Mouse (Mus musculus) stomach, embryonic 14.5 days (tissue): ENCODE data around the gene Rad23a. TPM values are rescaled to one million over a fixed set of nuclear protein-coding genes. Genes with fewer than 3 reads are reported as not detected.

Experiments
- ATAC-seq: fragments of 200-750 bp; cut with Nextera tagmentation; 2 replicates; pipeline ENCODE4 v1.8.0; 2017; ENCODE audit warnings: low read depth, moderate TSS enrichment; ENCODE audit not compliant: insufficient number of reproducible peaks, insufficient read depth, low FRiP score
- H3K27ac ChIP-seq: fragments of 300-500 bp; sonication (generic); 2 replicates; pipeline ENCODE4 v1.5.1; 2014; ENCODE audit warnings: mild to moderate bottlenecking, low read length, moderate library complexity, mixed read lengths
- H3K27me3 ChIP-seq: fragments of 300-500 bp; sonication (generic); 2 replicates; pipeline ENCODE4 v1.6.1; 2014; ENCODE audit warnings: low read length, control low read depth, mixed read lengths; ENCODE audit not compliant: control insufficient read depth, insufficient read depth
- H3K36me3 ChIP-seq: fragments of 300-500 bp; sonication (generic); 2 replicates; pipeline ENCODE4 v1.6.1; 2014; ENCODE audit warnings: mild to moderate bottlenecking, control low read depth, low read length, moderate library complexity, mixed read lengths; ENCODE audit not compliant: control insufficient read depth, insufficient read depth
- H3K4me1 ChIP-seq: fragments of 300-500 bp; sonication (generic); 2 replicates; pipeline ENCODE4 v1.6.1; 2014; ENCODE audit warnings: low read length, control low read depth, mixed read lengths; ENCODE audit not compliant: control insufficient read depth, insufficient read depth
- H3K4me2 ChIP-seq: fragments of 300-500 bp; sonication (generic); replicated peaks from 2 replicates; pipeline ENCODE4 v1.6.1; 2014; ENCODE audit warnings: low read depth, low read length, control low read depth
- H3K4me3 ChIP-seq: fragments of 300-500 bp; sonication (generic); 2 replicates; pipeline ENCODE4 v1.5.1; 2014; ENCODE audit warnings: low read depth, low read length, control low read depth
- H3K9ac ChIP-seq: fragments of 300-500 bp; sonication (generic); replicated peaks from 2 replicates; pipeline ENCODE4 v1.6.1; 2014; ENCODE audit warnings: low read depth, mild to moderate bottlenecking, control low read depth, low read length, moderate library complexity, mixed read lengths
- H3K9me3 ChIP-seq: fragments of 300-500 bp; sonication (generic); 2 replicates; pipeline ENCODE4 v1.6.1; 2016; ENCODE audit warnings: low read depth, low read length, control low read depth; ENCODE audit not compliant: control insufficient read depth
- WGBS: fragments of 180-500 bp; shearing (Covaris S2); extraction: QIAGEN DNeasy Blood & Tissue Kit; methylation state at CpG from one replicate; pipeline ENCODE4 v1.1.7; 2014; 5-methylcytosine and 5-hydroxymethylcytosine counted together
- polyA plus RNA-seq: library from polyadenylated mRNA; unstranded; fragments of >200 nt; fragmentation: Nextera tagmentation; extraction: Ambion mirVana; gene quantifications from 2 replicates; pipeline ENCODE4 v1.2.1, GENCODE M21; 2014

Gene Rad23a
- polyA plus RNA-seq, 1 experiment from 2014 or later, result 119 TPM

- Histone ChIP-seq H3K4me3 (peak overlapping the region; percentile 24), H3K36me3 (no peaks in the 10 kb centered on the region), H3K9ac (no peak overlapping the region), H3K27me3 (0 out of 2 replicates have a peak, but pooled peaks cover 8% of the 10 kb centered on the region), H3K9me3 (no peaks in the 10 kb centered on the region), H3K4me1 (no peaks in the 10 kb centered on the region), H3K27ac (no peak overlapping the region), H3K4me2 (peak overlapping the region; percentile 50)
- no peak for ATAC-seq
- WGBS, result 23% methylated on average over 10 of the region's 10 CpGs
Observed at GRCm38 (mm10) chr8:84811303-84811702, 29.2 kb downstream of the Rad23a start.

DNA sequence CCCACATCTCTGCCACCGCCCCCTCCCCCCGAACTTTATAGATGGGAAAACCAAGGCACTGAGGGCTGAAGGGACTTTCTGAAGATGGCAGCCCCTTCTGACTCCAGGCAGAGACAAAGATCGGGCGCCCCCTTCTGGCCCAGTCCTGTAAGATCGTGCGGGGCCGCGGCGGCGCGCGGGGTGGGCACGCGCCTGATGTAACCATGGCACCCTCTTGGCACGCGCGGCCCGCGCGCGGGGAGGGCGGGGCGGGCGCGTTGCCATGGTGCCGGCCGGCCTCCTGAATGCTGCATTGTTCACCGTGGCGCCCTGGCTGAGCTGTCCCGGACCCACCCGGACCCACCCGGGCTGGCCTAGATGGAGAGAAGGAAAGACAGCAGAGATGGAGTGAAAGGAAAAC, 29.6 kb downstream of the Rad23a start:
- no peaks in the 10 kb centered on the region for H3K4me1 ChIP-seq
- peak overlapping the region; percentile 50 for H3K4me2 ChIP-seq
- under 1% methylated on average over 32 of the region's 32 CpGs for WGBS
- peak; percentile 84 for ATAC-seq
- H3K9me3 ChIP-seq, result no peaks in the 10 kb centered on the region
- peak overlapping the region; percentile 24 for H3K4me3 ChIP-seq
- no peak overlapping the region for H3K9ac ChIP-seq
- no peak overlapping the region for H3K27ac ChIP-seq
- H3K27me3 ChIP-seq, result 0 out of 2 replicates have a peak, but pooled peaks cover 8% of the 10 kb centered on the region
- H3K36me3 ChIP-seq, result no peaks in the 10 kb centered on the region

DNA sequence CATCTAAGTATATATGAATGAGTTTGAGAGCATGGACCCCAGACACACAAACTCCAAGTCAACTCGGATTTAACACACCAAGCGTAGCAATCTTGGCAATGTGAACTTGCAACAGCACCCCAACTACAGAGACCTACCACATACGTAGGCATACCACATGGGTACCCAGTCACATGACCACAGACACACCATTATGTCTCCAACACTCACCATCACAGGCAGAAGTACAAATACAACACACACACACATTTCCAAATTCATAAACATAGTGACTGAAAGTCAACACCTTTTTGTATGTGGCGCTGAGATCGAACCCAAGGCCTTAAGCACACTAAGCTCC, 30.6 kb downstream of the Rad23a start:
- Histone ChIP-seq H3K4me3 (no peak overlapping the region), H3K27ac (no peak overlapping the region), H3K27me3 (peaks cover 12% of the 10 kb centered on the region; the same call in 1 of the 2 replicates), H3K9ac (no peak overlapping the region), H3K36me3 (no peaks in the 10 kb centered on the region), H3K4me1 (no peaks in the 10 kb centered on the region), H3K4me2 (no peak overlapping the region), H3K9me3 (no peaks in the 10 kb centered on the region)
- 77% methylated on average over 5 of the region's 5 CpGs for WGBS
- ATAC-seq, result no peak

GRCm38 (mm10) chr8:84809109-84809940, 31.1 kb downstream of the Rad23a start:
- Histone ChIP-seq H3K27me3 (peaks cover 13% of the 10 kb centered on the region; the same call in 1 of the 2 replicates), H3K4me1 (no peaks in the 10 kb centered on the region), H3K9ac (no peak overlapping the region), H3K36me3 (no peaks in the 10 kb centered on the region), H3K4me2 (no peak overlapping the region), H3K9me3 (no peaks in the 10 kb centered on the region), H3K4me3 (no peak overlapping the region), H3K27ac (no peak overlapping the region)
- 57% methylated on average over 12 of the region's 12 CpGs for WGBS
- ATAC-seq, result no peak

- Histone ChIP-seq H3K9ac (no peak overlapping the region), H3K27me3 (peaks cover 9% of the 10 kb centered on the region; the same call in 1 of the 2 replicates)
Observed at GRCm38 (mm10) chr8:84806031-84806430, 34.4 kb downstream of the Rad23a start.

DNA sequence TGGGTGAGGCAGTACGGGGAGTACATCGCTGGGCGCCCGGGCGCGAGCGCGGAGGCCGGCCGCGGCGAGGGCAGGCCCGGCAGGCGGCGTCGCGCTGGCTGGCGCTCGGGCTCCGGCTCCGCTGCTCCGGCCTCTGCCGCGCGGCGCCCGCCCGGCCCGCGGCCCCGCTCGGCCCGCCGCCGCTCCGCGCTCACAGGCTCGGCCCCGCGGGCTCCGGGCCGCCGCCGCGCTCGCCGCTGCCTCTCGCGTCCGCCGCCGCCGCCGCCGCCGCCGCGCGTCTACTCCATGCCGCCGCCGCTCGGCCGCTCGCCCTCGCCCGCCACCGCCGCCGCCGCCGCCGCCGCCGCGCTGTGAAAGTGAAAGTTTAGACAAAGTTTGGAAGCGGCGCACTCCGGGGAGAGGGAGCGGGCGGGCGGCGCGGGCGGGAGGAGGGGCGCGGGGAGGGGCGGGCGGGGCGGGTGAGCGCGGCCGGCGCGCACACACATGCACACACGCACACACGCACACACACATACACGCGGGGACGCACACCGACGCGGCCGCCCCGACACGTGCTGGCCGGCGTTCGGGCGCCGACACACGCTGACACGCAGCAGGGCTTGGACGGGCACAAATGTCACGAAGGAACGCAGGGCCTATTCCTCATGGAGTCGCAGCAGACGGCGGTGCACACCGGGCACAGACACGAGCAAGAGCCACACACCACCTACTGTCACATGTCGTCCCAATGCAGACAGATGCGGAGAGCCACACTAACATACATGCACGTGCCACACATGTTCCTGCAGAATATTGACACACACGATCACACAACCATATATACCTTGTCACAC, 40.2 kb downstream of the Rad23a start, which contains the start of gene Nfix:
TSS of gene Nfix (minus strand) at position 346 of the 833 bp plus-strand sequence.
- Histone ChIP-seq H3K9ac (peak within 1 kb of the TSS; percentile 97), H3K36me3 (peaks cover 12% of the 10 kb centered on the region), H3K27ac (peak within 1 kb of the TSS; percentile 27), H3K27me3 (peaks cover 15% of the 10 kb centered on the region), H3K4me1 (peaks cover 15% of the 10 kb centered on the region; the same call in 1 of the 2 replicates), H3K9me3 (no peaks in the 10 kb centered on the region), H3K4me3 (peak within 1 kb of the TSS; percentile 61), H3K4me2 (peak within 1 kb of the TSS; percentile 83)
- ATAC-seq, result peak; percentile 43; the same call in 1 of the 2 replicates
- WGBS, result 1% methylated on average over 59 of the region's 125 CpGs

More at GRCm38 (mm10) chr8:84806031-84806430, 34.4 kb downstream of the Rad23a start:
- H3K4me1 ChIP-seq, result no peaks in the 10 kb centered on the region
- ATAC-seq, result no peak
- no peaks in the 10 kb centered on the region for H3K9me3 ChIP-seq
- no peak overlapping the region for H3K27ac ChIP-seq
- H3K4me3 ChIP-seq, result no peak overlapping the region
- no peaks in the 10 kb centered on the region for H3K36me3 ChIP-seq
- 92% methylated on average over 5 of the region's 5 CpGs for WGBS
- no peak overlapping the region for H3K4me2 ChIP-seq

DNA sequence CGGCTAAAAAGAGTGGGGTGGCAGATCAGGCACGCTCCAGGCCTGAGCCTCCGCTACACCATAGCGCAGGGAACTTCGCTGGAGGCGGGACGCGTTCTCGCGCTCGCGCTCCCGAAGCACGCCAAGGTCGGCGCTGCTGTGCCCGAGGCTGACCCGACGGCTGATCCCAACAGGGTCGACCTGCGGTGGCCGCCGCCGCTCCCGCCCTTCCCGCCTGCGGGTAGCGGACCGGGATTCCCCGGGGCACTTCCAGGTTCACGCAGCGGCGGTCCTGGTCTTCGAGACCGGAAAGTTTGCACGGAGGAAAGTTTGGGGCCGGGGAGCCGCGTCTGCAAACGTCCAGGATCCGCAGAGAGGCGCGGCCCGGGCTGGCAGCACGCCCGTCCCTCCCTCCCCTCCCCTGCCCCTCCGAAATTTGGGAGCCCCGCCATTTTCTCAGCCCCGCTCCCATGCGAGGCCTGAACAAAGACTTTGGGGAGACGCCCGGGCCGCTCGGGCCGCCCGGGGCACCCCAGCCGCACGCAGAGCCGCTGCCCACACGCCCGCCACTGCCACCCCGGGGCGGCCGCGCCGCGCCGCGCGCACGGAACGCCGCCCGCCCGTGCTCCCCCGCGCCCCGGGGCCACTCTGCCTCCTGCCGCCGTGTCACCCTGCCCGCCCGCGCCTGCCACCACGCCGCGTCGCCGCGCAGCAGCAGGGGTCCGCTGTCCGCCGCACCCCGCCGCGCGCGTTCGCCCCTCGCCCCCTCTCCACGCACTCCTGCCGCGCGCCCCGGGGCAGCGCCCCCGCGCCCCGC, 41.1 kb downstream of the Rad23a start:
- H3K9ac ChIP-seq, result peak overlapping the region; percentile 97
- H3K4me3 ChIP-seq, result peak overlapping the region; percentile 61
- H3K4me2 ChIP-seq, result peak overlapping the region; percentile 83
- H3K27ac ChIP-seq, result peak overlapping the region; percentile 27
- H3K4me1 ChIP-seq, result peaks cover 23% of the 10 kb centered on the region; the same call in 1 of the 2 replicates
- under 1% methylated on average over 79 of the region's 108 CpGs for WGBS
- peaks cover 12% of the 10 kb centered on the region for H3K36me3 ChIP-seq
- peak; percentile 4; the same call in 1 of the 2 replicates for ATAC-seq
- peaks cover 12% of the 10 kb centered on the region; the same call in 1 of the 2 replicates for H3K27me3 ChIP-seq
- no peaks in the 10 kb centered on the region for H3K9me3 ChIP-seq
